9 mouse cellular contexts compared by ENCODE assay signal in the genomic region with DNA sequence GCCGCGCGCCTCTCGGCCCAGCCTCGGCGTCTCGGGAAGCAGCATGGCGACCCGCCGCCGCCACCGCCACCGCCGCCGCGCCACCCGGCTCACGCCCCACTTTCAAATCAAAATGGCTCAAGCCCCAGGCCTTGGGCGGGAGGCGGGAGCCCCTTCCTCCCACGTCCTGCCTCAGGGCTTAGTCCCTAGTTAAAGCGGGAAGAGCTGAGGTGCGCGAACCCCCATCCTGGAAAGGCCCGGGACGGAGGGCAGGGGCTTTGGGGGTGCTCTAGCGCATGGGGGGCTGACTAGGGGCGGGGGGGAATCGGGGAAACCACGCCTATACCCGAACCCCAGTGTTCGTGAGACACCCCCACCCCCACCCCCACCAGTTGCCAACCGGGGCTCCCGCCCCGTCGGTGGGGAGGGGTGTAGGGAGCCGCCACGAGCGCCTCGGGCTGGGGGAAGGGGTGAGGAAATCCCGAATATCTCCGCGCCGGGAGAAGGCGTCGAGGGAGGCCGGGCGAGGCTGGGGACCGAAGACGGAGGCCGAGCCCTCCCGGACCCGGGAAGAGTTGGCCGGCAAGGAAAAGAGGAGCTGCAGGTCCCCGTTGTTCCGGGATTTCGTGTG. TPM values are rescaled to one million over a fixed set of nuclear protein-coding genes. Genes with fewer than 3 reads are reported as not detected.
DNase-seq lines count a peak whose midpoint lies in the region; ATAC-seq and TF ChIP-seq lines count a peak whose summit lies in the region.
"Had no signal": no experiment of that assay in that cellular context is flagged by ENCODE, and none has a peak within 500 bp of the region (broad histone marks: within the 10 kb centered on the region; RNA-seq: fewer than 3 reads in every experiment).

No protein-coding gene starts in this region.

- peak overlapping the region; percentile 75 for H3K4me2 ChIP-seq in kidney, embryonic 14.5 days (replicated peaks; ENCODE audit: low read depth, low read length)
- H3K4me2 ChIP-seq in forebrain, embryonic 12.5 days: peak overlapping the region; percentile 81
- peak overlapping the region; percentile 76 for H3K4me2 ChIP-seq in limb, embryonic 11.5 days (ENCODE audit: low read depth, severe bottlenecking)

- no peak for TF ChIP-seq CTCF in G1E (IDR thresholded peaks at IDR 0.05; ENCODE audit: low read depth, low read length)

- ATAC-seq in kidney, embryonic 14.5 days (ENCODE audit: low FRiP score, low TSS enrichment): 0 out of 2 replicates have a peak, but pooled peaks have one; percentile 5
- peak; percentile 2; the same call in 1 of the 2 replicates for ATAC-seq in G1E (ENCODE audit: extremely low read depth, insufficient number of reproducible peaks, low FRiP score, poor library complexity, severe bottlenecking)
- peak; percentile 13 for ATAC-seq in forebrain, embryonic 12.5 days (ENCODE audit: low FRiP score)
- ATAC-seq in limb, embryonic 11.5 days (ENCODE audit: insufficient number of reproducible peaks, low FRiP score, low TSS enrichment, low read depth): no peak

- H3K4me1 ChIP-seq in kidney, embryonic 14.5 days (ENCODE audit: control insufficient read depth, insufficient read depth, low read length): peaks cover 21% of the 10 kb centered on the region
- peaks cover 56% of the 10 kb centered on the region for H3K4me1 ChIP-seq in G1E (ENCODE audit: insufficient read depth, low read depth, low read length)
- H3K4me1 ChIP-seq in forebrain, embryonic 12.5 days: peaks cover 32% of the 10 kb centered on the region
- H3K4me1 ChIP-seq in limb, embryonic 11.5 days (ENCODE audit: control insufficient read depth, insufficient read depth, low read length): peaks cover 14% of the 10 kb centered on the region

- peak overlapping the region; percentile 94 for H3K27ac ChIP-seq in kidney, embryonic 14.5 days (ENCODE audit: low read depth, low read length)
- H3K27ac ChIP-seq in forebrain, embryonic 12.5 days: peak overlapping the region; percentile 99
- H3K27ac ChIP-seq in limb, embryonic 11.5 days (replicated peaks; ENCODE audit: low read depth, low read length): peak overlapping the region; percentile 97
- H3K27ac ChIP-seq: macrophage had no signal

- no peaks in the 10 kb centered on the region; the same call in 1 of the 2 replicates for H3K36me3 ChIP-seq in kidney, embryonic 14.5 days (ENCODE audit: control insufficient read depth, insufficient read depth, low read length)
- H3K36me3 ChIP-seq in G1E (replicated peaks): peaks cover 18% of the 10 kb centered on the region
- no peaks in the 10 kb centered on the region for H3K36me3 ChIP-seq in forebrain, embryonic 12.5 days (replicated peaks)
- no peaks in the 10 kb centered on the region for H3K36me3 ChIP-seq in limb, embryonic 11.5 days (ENCODE audit: control insufficient read depth, insufficient read depth, low read length)

- intact Hi-C loops in left cerebral cortex, postnatal 14 days (cut with DNase I): loop anchor here (5.0 to 10.0 kb wide), 4 partner anchors 197 to 860 kb away; a partner anchor contains a TSS

- H3K27me3 ChIP-seq in kidney, embryonic 14.5 days (ENCODE audit: control insufficient read depth, insufficient read depth, low read length): no peaks in the 10 kb centered on the region
- H3K27me3 ChIP-seq in G1E (ENCODE audit: insufficient read depth, low read length): no peaks in the 10 kb centered on the region
- H3K27me3 ChIP-seq in forebrain, embryonic 12.5 days: no peaks in the 10 kb centered on the region
- no peaks in the 10 kb centered on the region for H3K27me3 ChIP-seq in limb, embryonic 11.5 days (ENCODE audit: control insufficient read depth, insufficient read depth, low read length)

- peak overlapping the region; percentile 92 for H3K9ac ChIP-seq in kidney, embryonic 14.5 days (ENCODE audit: low read depth, low read length)
- H3K9ac ChIP-seq in forebrain, embryonic 12.5 days: peak overlapping the region; percentile 94
- H3K9ac ChIP-seq in limb, embryonic 11.5 days (ENCODE audit: low read length): peak overlapping the region; percentile 97

- DNase-seq in kidney, adult 18-20 months: no peak
- DNase-seq in G1E (ENCODE audit: low spot score): peak; percentile 76
- peak; percentile 58 for DNase-seq in limb, embryonic 11.5 days (ENCODE audit: low spot score)
- DNase-seq in retina, embryonic 14.5 days (ENCODE audit: low spot score): peak; percentile 62
- DNase-seq in c-Kit-positive CD71-positive TER-119-positive erythroid progenitor cells, embryonic 14.5 days (ENCODE audit: low spot score): no peak
- DNase-seq in left cerebral cortex, postnatal 14 days (ENCODE audit: low spot score in 2 of 2): no peak

- 1% methylated on average over 42 of the region's 57 CpGs for WGBS in kidney, embryonic 14.5 days
- WGBS in forebrain, embryonic 12.5 days: under 1% methylated on average over 57 of the region's 57 CpGs
- under 1% methylated on average over 53 of the region's 57 CpGs for WGBS in limb, embryonic 11.5 days

- H3K4me3 ChIP-seq in kidney, embryonic 14.5 days (ENCODE audit: low read length): peak overlapping the region; percentile 96
- peak overlapping the region; percentile 83 for H3K4me3 ChIP-seq in G1E (ENCODE audit: low read depth, low read length)
- H3K4me3 ChIP-seq in forebrain, embryonic 12.5 days (replicated peaks): peak overlapping the region; percentile 96
- peak overlapping the region; percentile 90 for H3K4me3 ChIP-seq in limb, embryonic 11.5 days (ENCODE audit: low read depth, low read length)

- no peaks in the 10 kb centered on the region for H3K9me3 ChIP-seq in kidney, embryonic 14.5 days (ENCODE audit: control insufficient read depth, low read length)
- H3K9me3 ChIP-seq in G1E (replicated peaks): no peaks in the 10 kb centered on the region
- no peaks in the 10 kb centered on the region for H3K9me3 ChIP-seq in forebrain, embryonic 12.5 days
- H3K9me3 ChIP-seq in limb, embryonic 11.5 days (ENCODE audit: control insufficient read depth, low read length): no peaks in the 10 kb centered on the region

RNA-seq across cellular contexts. Expression of a gene that starts 0.8 kb away (rescaled TPM):
- 42.1 and 54.2 TPM in 2 replicates for polyA plus RNA-seq in kidney, embryonic 14.5 days (2014; fragmentation: Nextera tagmentation; extraction: Ambion mirVana)
- total RNA-seq in G1E (2014; fragmentation: Nextera tagmentation): 113 and 120 TPM in 2 replicates
- total RNA-seq in G1E (2017): 38.3 and 49.1 TPM in 2 replicates
- polyA plus RNA-seq in G1E (2012): 51.3 and 52.6 TPM in 2 replicates
- 97.9 and 103 TPM in 2 replicates for polyA plus RNA-seq in forebrain, embryonic 12.5 days (2016; fragmentation: Nextera tagmentation; extraction: Ambion mirVana)
- polyA plus RNA-seq in limb, embryonic 11.5 days (2014; fragmentation: Nextera tagmentation; extraction: Ambion mirVana): 106 and 116 TPM in 2 replicates
- under 1 TPM; 0.17 to 0.31 TPM for total RNA-seq in left cerebral cortex, postnatal 14 days (2021)
- polyA plus RNA-seq: macrophage had no signal

RNA-seq across cellular contexts. Expression of a gene that starts 19.4 kb away (rescaled TPM):
- polyA plus RNA-seq in kidney, embryonic 14.5 days (2014; fragmentation: Nextera tagmentation; extraction: Ambion mirVana): not detected in 2 replicates
- total RNA-seq in G1E (2014; fragmentation: Nextera tagmentation) (not detected in 2 replicates), G1E (2017) (0.76 TPM in 1 of 2 replicates, not detected in the other)
- polyA plus RNA-seq in G1E (2012): not detected in 2 replicates
- not detected in 2 replicates for polyA plus RNA-seq in forebrain, embryonic 12.5 days (2016; fragmentation: Nextera tagmentation; extraction: Ambion mirVana)
- polyA plus RNA-seq in limb, embryonic 11.5 days (2014; fragmentation: Nextera tagmentation; extraction: Ambion mirVana): not detected in 2 replicates
- not detected for total RNA-seq in left cerebral cortex, postnatal 14 days (2021)
- polyA plus RNA-seq: macrophage had no signal

RNA-seq across cellular contexts. Expression of a gene that starts 29.8 kb away (rescaled TPM):
- 34.2 and 63.5 TPM in 2 replicates for polyA plus RNA-seq in kidney, embryonic 14.5 days (2014; fragmentation: Nextera tagmentation; extraction: Ambion mirVana)
- total RNA-seq in G1E (2014; fragmentation: Nextera tagmentation) (38.7 and 48.4 TPM in 2 replicates), G1E (2017) (58.4 and 62.3 TPM in 2 replicates)
- polyA plus RNA-seq in G1E (2012): 154 and 196 TPM in 2 replicates
- 107 and 109 TPM in 2 replicates for polyA plus RNA-seq in forebrain, embryonic 12.5 days (2016; fragmentation: Nextera tagmentation; extraction: Ambion mirVana)
- 38.3 and 39.1 TPM in 2 replicates for polyA plus RNA-seq in limb, embryonic 11.5 days (2014; fragmentation: Nextera tagmentation; extraction: Ambion mirVana)
- total RNA-seq in left cerebral cortex, postnatal 14 days (2021): 10 to 100 TPM; 87.6 to 90.0 TPM

Comparison
In these comparisons a context has a peak if more than half of its experiments do, and no peak if none do; other contexts are left out.
1. DNase-seq: peak in G1E (single experiment), limb, embryonic 11.5 days (single experiment) and retina, embryonic 14.5 days (single experiment); none in kidney, adult 18-20 months (single experiment), c-Kit-positive CD71-positive TER-119-positive erythroid progenitor cells, embryonic 14.5 days (single experiment) and left cerebral cortex, postnatal 14 days (0 of 2).
2. Peak in every context shown above with its lines, with median percentiles within 50 percentile points of each other: H3K27ac ChIP-seq, H3K4me2 ChIP-seq, H3K4me3 ChIP-seq and H3K9ac ChIP-seq.